Mouse (Mus musculus) midbrain, postnatal 0 days (tissue): ENCODE measurements around the gene Mrc1. TPM values are rescaled to one million over a fixed set of nuclear protein-coding genes. Genes with fewer than 3 reads are reported as not detected.
A peak's percentile ranks its signal among the peaks of the same experiment; 100 is the strongest.

ENCODE experiments used
- ATAC-seq: fragments of 200-750 bp; cut with Nextera tagmentation; 2 replicates; pipeline ENCODE4 v1.8.0; 2017; ENCODE audit warnings: moderate number of reproducible peaks, mild to moderate bottlenecking, moderate TSS enrichment, moderate library complexity; ENCODE audit not compliant: low FRiP score
- DNase-seq: peaks from one replicate; pipeline ENCODE4 v3.0.0-alpha.2; 2015; ENCODE audit warnings: low spot score
- H3K27ac ChIP-seq: fragments of 300-500 bp; sonication (generic); 2 replicates; pipeline ENCODE4 v1.5.1; 2014; ENCODE audit warnings: low read depth, mild to moderate bottlenecking, low read length, mixed read lengths
- H3K27me3 ChIP-seq: fragments of 300-500 bp; sonication (generic); 2 replicates; pipeline ENCODE4 v1.6.1; 2014; ENCODE audit warnings: low read length, control low read depth, mixed read lengths; ENCODE audit not compliant: insufficient read depth
- H3K36me3 ChIP-seq: fragments of 300-500 bp; sonication (generic); 2 replicates; pipeline ENCODE4 v1.6.1; 2014; ENCODE audit warnings: low read length, control low read depth, mixed read lengths; ENCODE audit not compliant: insufficient read depth
- H3K4me1 ChIP-seq: fragments of 300-500 bp; sonication (generic); 2 replicates; pipeline ENCODE4 v1.6.1; 2014; ENCODE audit warnings: mild to moderate bottlenecking, control low read depth, antibody characterized with exemption, low read length, mixed read lengths; ENCODE audit not compliant: insufficient read depth
- H3K4me2 ChIP-seq: fragments of 300-500 bp; sonication (generic); 2 replicates; pipeline ENCODE4 v1.6.1; 2014; ENCODE audit warnings: low read depth, mild to moderate bottlenecking, low read length, mixed read lengths; ENCODE audit not compliant: poor library complexity, severe bottlenecking
- H3K4me3 ChIP-seq: fragments of 300-500 bp; sonication (generic); 2 replicates; pipeline ENCODE4 v1.5.1; 2014; ENCODE audit warnings: low read depth, mild to moderate bottlenecking, low read length, moderate library complexity
- H3K9ac ChIP-seq: fragments of 300-500 bp; sonication (generic); replicated peaks from 2 replicates; pipeline ENCODE4 v1.6.1; 2014; ENCODE audit warnings: mild to moderate bottlenecking, low read length, moderate library complexity, mixed read lengths; ENCODE audit not compliant: poor library complexity, severe bottlenecking
- H3K9me3 ChIP-seq: fragments of 300-500 bp; sonication (generic); 2 replicates; pipeline ENCODE4 v1.6.1; 2016; ENCODE audit warnings: low read length, control low read depth
- CTCF ChIP-seq: IDR thresholded peaks from 2 replicates; pipeline ENCODE4 v1.5.1; 2016; ENCODE audit warnings: antibody characterized with exemption, mild to moderate bottlenecking
- WGBS: fragments of 180-500 bp; shearing (Covaris S2); extraction: QIAGEN DNeasy Blood & Tissue Kit; methylation state at CpG from one replicate; pipeline ENCODE4 v1.1.7; 2014; 5-methylcytosine and 5-hydroxymethylcytosine counted together
- polyA plus RNA-seq: library from polyadenylated mRNA; unstranded; fragments of >200 nt; fragmentation: Nextera tagmentation; extraction: Ambion mirVana; gene quantifications from 2 replicates; pipeline ENCODE4 v1.2.1, GENCODE M21; 2015
- total RNA-seq: library from RNA; depleted of rRNA; stranded (reverse); fragments of >200 nt; gene quantifications from 2 replicates; pipeline ENCODE4 v1.2.3, GENCODE M21; 2014

Gene Mrc1
- total and polyA plus RNA-seq, 2 experiments from 2014 or later: 4.1 to 11.0 TPM

DNA sequence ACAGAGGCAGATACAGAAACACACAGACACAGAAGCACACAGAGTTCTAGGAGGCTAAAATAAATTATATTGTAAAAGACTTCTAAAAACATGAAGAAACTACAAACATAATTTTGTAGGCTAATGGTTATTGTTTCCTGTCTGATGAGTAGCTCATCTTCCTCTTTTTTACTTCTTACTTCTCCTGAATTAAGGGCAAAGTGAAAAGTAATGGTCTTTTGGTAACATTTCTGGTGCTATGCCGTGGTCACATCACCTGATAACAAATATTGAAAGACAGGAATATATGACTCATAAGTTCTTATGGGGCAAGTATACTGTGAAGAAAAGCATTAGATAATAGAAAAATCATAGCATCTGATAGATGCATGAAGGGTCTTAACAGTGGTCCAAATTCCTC lies 42.9 kb downstream of the Mrc1 start:
- no peaks in the 10 kb centered on the region for H3K4me1 ChIP-seq
- no peak for TF ChIP-seq CTCF
- ATAC-seq: no peak

GRCm38 (mm10) chr2:14275796-14276195 lies 46.6 kb downstream of the Mrc1 start:
- no peak overlapping the region for H3K4me3 ChIP-seq
- no peak for TF ChIP-seq CTCF
- H3K36me3 ChIP-seq: no peaks in the 10 kb centered on the region
- no peaks in the 10 kb centered on the region for H3K9me3 ChIP-seq
- H3K4me1 ChIP-seq: no peaks in the 10 kb centered on the region
- H3K27me3 ChIP-seq: no peaks in the 10 kb centered on the region
- no peak overlapping the region for H3K27ac ChIP-seq
- H3K4me2 ChIP-seq: no peak overlapping the region
- 79% methylated on average over 5 of the region's 5 CpGs for WGBS
- DNase-seq: no peak
- ATAC-seq: no peak
- H3K9ac ChIP-seq: no peak overlapping the region

More for the DNA sequence above, 42.9 kb downstream of the Mrc1 start:
- Histone ChIP-seq H3K4me3 (no peak overlapping the region), H3K9me3 (no peaks in the 10 kb centered on the region), H3K27ac (no peak overlapping the region), H3K9ac (no peak overlapping the region), H3K4me2 (no peak overlapping the region), H3K27me3 (no peaks in the 10 kb centered on the region), H3K36me3 (no peaks in the 10 kb centered on the region)
- DNase-seq: no peak
- WGBS: 93% methylated on average over 1 of the region's 1 CpGs

- no peaks in the 10 kb centered on the region for H3K36me3 ChIP-seq
- ATAC-seq (no peak), DNase-seq (no peak)
- H3K4me2 ChIP-seq: no peak overlapping the region
- H3K4me3 ChIP-seq: no peak overlapping the region
- no peaks in the 10 kb centered on the region for H3K27me3 ChIP-seq
- no peaks in the 10 kb centered on the region for H3K4me1 ChIP-seq
- no peak overlapping the region for H3K9ac ChIP-seq
- no peaks in the 10 kb centered on the region for H3K9me3 ChIP-seq
- 76% methylated on average over 2 of the region's 2 CpGs for WGBS
- no peak overlapping the region for H3K27ac ChIP-seq
- TF ChIP-seq CTCF: no peak
These were observed 50.1 kb downstream of the Mrc1 start for GRCm38 (mm10) chr2:14279256-14279655.

DNA sequence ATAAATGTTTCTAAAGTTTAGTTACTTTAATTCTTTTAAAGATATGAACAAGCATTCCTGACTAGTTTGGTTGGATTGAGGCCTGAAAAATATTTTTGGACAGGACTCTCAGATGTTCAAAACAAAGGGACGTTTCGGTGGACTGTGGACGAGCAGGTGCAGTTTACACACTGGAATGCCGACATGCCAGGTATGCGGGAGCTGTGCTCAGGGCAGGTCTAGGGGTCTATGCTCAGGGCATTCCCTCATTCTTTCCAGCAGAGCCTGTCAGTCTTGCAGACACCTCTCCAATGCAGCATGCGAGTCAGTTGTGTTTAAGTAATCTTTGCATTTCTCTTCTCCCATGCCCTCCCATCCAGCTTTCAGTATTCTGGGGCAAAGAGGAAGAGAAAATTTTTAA lies 50.6 kb downstream of the Mrc1 start:
- ATAC-seq (no peak), DNase-seq (no peak)
- WGBS: 86% methylated on average over 6 of the region's 6 CpGs
- H3K27ac ChIP-seq: no peak overlapping the region
- no peaks in the 10 kb centered on the region for H3K4me1 ChIP-seq
- H3K9me3 ChIP-seq: no peaks in the 10 kb centered on the region
- no peaks in the 10 kb centered on the region for H3K27me3 ChIP-seq
- no peak for TF ChIP-seq CTCF
- H3K36me3 ChIP-seq: no peaks in the 10 kb centered on the region
- no peak overlapping the region for H3K9ac ChIP-seq
- no peak overlapping the region for H3K4me2 ChIP-seq
- no peak overlapping the region for H3K4me3 ChIP-seq

DNA sequence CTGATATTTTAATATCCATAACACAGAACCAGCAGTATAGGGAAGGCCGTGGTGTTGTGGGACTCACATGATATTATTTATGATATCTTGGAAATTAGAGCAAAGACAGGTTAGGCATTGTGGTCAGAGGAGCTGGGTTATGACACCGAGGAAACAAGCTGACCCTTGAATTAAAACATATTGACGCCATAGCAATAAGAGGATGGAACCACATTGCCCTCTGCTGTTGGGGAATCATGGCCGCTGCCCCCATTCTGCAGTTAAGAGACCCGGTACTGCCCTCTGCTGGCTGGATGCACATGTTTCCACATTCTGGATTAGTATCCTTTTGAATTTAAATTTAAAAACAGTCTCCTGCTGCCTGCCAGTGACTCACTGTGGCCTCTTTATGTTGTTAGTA lies 66.1 kb downstream of the Mrc1 start:
- no peaks in the 10 kb centered on the region for H3K4me1 ChIP-seq
- H3K4me3 ChIP-seq: no peak overlapping the region
- no peaks in the 10 kb centered on the region for H3K9me3 ChIP-seq
- no peaks in the 10 kb centered on the region for H3K27me3 ChIP-seq
- no peak overlapping the region for H3K9ac ChIP-seq
- no peak overlapping the region for H3K27ac ChIP-seq
- ATAC-seq (no peak), DNase-seq (peak; percentile 74)
- H3K4me2 ChIP-seq: no peak overlapping the region
- H3K36me3 ChIP-seq: no peaks in the 10 kb centered on the region
- 35% methylated on average over 5 of the region's 5 CpGs for WGBS
- TF ChIP-seq CTCF: peak; percentile 91

- H3K4me3 ChIP-seq: no peak overlapping the region
- no peak overlapping the region for H3K9ac ChIP-seq
- H3K36me3 ChIP-seq: no peaks in the 10 kb centered on the region
- H3K27ac ChIP-seq: no peak overlapping the region
- DNase-seq (no peak), ATAC-seq (no peak)
- 74% methylated on average over 4 of the region's 4 CpGs for WGBS
- no peaks in the 10 kb centered on the region for H3K27me3 ChIP-seq
- 0 out of 2 replicates have a peak, but pooled peaks cover 3% of the 10 kb centered on the region for H3K9me3 ChIP-seq
- H3K4me2 ChIP-seq: no peak overlapping the region
- TF ChIP-seq CTCF: no peak
- H3K4me1 ChIP-seq: no peaks in the 10 kb centered on the region
These were observed 83.6 kb downstream of the Mrc1 start for GRCm38 (mm10) chr2:14312505-14313380.
